31 mouse cellular contexts compared by ENCODE assay signal in genomic region chr17:3643582-3643981, GRCm38 (mm10). TPM values are rescaled to one million over a fixed set of nuclear protein-coding genes. Genes with fewer than 3 reads are reported as not detected.
"Had no signal": no experiment of that assay in that cellular context is flagged by ENCODE, and none has a peak within 500 bp of the region (broad histone marks: within the 10 kb centered on the region; RNA-seq: fewer than 3 reads in every experiment).

No protein-coding gene starts in this region.

- DNase-seq: cerebellum, adult 9-11 months; cerebellum, postnatal 10 days; cerebellum, postnatal 14 days; cerebellum, postnatal 25 days; cerebellum, postnatal 36 days; embryo, embryonic 11 days; forebrain, postnatal 0 days; gastrocnemius, adult 2 months; gastrocnemius, postnatal 10 days; gastrocnemius, postnatal 14 days; gastrocnemius, postnatal 25 days; gastrocnemius, postnatal 36 days; heart, adult 11 months; heart, adult 18-20 months; heart, adult 2 months had no signal

- ATAC-seq: forebrain, embryonic 13.5 days; forebrain, embryonic 14.5 days; forebrain, embryonic 15.5 days; forebrain, embryonic 16.5 days; forebrain, postnatal 0 days had no signal

- H3K27me3 ChIP-seq: embryonic facial prominence, embryonic 12.5 days; embryonic facial prominence, embryonic 13.5 days; embryonic facial prominence, embryonic 15.5 days; forebrain, embryonic 12.5 days; forebrain, embryonic 15.5 days had no signal

RNA-seq across cellular contexts. Expression of gene Nox3, which starts 52.5 kb away (rescaled TPM):
- polyA plus RNA-seq: cortical plate, adult 2 months; embryonic facial prominence, embryonic 11.5 days; embryonic facial prominence, embryonic 13.5 days; embryonic facial prominence, embryonic 15.5 days; erythroblast, embryonic 14.5 days; forebrain, embryonic 10.5 days; forebrain, embryonic 11.5 days; forebrain, embryonic 12.5 days; forebrain, embryonic 13.5 days; forebrain, embryonic 14.5 days; forebrain, embryonic 15.5 days; forebrain, embryonic 16.5 days; forebrain, postnatal 0 days; gonadal fat pad, adult 2 months; heart, adult 2 months; heart, embryonic 10.5 days; heart, embryonic 11.5 days had no signal
